Mouse (Mus musculus) telencephalon, adult 2 months (tissue): Measurements from ENCODE around the gene Cant1.

Experiments
- DNase-seq: peaks from one replicate; pipeline ENCODE4 v3.0.0-alpha.2; 2011; ENCODE audit warnings: low read depth, low spot score

Gene Cant1

DNA sequence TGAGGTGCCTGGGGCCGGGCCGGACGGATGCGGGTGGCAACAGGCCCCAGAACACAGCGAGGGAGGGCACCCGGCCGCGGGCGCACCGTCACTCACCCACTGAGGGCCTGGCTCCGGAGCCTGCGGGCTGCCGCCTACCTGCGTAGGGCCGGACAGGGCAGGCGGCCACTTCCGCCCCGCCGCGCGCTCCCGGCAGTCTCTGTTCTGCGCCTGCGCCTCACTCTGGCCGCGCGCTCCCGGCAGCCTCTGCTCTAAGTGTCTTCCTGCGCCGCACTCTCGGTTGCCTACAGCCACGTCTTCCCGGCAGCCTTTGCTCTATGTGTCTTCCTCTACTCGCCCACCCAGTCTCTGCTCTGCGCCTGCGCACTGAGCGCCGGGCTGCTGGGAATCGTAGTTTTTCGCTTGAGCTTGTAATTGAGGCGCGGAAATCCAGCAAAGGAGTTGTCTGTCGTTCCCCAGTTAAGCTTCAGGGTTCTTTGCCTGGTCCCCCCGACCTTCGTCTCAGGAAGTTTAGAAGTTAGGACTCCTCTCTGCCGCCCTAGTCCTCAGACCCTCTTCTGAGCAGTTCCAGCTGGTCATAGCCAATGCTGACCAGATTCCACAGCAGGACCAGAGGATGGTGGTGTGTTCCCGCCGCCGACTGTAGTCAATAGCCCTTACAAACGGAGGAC is at the start of gene Cant1:
Gene Cant1 (minus strand): TSS at position 253 of the 671 bp plus-strand sequence.
- DNase-seq: peak; percentile 98

DNA sequence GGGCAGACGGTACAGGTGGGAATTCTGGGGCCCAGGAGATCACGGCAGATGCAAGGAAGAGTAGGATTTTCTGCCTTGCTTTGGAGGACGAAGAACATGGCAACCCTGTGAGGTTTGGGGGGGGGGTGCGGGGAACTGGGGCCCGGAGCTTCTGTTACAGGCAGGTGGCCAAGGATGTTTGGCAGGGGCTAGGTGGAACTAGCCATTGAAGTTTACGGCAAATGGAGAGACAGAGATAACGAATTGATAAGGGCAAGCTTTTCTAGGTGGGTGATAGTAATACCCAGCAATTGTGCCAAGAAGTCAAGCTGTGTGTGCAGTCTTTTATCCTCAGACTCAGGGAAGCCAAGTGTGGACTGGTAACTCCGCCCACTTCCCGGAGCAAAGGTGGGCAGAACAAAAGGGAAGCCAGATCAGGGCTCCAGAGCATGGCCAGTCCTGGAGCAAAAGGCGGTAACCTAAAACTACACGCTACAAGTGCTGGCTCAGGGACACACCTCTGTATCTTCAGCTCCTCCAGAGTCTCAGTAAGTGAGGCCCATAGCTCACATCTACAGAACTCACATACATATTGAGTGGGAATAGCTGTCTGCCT is 48.7 kb upstream of the Cant1 start:
- no peak for DNase-seq

DNA sequence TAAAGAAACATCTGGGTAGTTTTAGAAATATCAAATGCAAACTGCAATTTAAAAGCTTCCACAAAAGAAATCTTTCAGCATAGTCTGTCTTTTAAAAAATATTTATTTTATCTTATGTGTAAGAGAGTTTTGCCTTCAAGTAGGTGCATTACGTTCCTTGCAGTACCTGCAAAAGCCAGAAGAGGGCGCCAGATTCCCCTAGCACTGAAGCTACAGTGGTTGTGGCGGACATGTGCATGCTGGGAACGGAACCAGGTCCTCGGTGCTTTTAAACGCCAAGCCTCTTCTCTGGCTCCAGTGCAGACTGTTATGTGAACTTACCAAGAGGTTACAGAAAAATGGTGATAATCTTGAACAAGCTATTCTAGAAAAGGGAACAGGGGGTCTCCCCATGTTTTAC is 41.4 kb upstream of the Cant1 start:
- DNase-seq: no peak

DNA sequence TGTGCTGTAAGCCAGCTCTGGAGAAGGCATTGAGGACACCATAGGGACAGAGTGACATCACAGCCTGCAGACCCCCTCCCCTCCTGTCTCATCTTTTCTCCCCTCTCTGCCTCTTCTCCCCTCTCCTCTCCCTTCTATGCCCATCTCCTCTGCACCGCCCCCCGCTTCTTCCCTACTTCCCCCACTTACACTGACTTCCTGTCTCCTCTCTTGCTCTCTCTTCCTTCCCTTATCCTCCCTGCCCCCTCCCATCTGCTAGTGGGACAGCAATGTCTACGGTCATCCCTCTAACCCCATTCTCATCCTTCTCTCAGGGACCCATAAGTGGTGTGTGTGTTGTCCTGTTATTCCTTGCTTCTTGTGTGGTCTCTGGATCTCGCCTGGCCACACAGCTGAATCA is 40.6 kb upstream of the Cant1 start:
- no peak for DNase-seq

DNA sequence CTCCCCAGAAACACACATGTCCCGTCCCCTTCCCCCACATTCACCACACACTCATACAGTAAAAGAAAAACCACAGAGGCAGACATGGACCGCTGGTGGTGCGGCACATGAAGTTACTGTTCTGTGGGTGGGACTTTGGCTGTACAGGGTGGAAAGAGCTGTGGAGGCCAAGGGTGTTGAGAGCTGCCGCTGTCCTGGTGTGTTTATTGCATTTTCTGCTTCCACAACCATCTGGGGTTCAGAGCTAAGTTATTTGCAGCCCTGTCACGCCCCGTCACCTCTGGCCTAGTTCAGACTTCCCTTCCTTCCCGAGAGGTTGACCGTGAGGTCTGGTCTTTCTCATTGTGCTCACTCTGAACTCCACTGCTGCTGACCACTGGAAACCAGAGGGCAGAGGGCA is 40.2 kb upstream of the Cant1 start:
- DNase-seq: no peak

DNA sequence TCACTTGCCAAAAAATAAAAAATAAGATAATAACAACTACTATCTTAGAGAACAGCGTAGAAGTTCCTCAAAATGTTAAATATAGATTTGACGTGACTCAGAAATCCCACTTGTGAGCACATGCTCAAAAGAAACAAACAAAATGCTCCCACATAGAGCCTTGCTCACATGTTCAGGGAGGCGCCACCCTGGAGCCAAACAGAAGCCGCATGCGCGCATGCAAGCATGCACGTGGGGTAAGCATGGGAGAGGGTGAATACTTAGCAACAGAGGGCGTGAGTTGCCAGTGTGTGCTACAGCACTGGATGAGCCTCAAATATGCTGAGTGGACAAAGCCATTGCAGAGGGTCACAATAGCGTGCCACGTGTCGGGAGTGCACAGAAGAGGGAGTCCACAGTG is 38.1 kb upstream of the Cant1 start:
- peak; percentile 75 for DNase-seq

DNA sequence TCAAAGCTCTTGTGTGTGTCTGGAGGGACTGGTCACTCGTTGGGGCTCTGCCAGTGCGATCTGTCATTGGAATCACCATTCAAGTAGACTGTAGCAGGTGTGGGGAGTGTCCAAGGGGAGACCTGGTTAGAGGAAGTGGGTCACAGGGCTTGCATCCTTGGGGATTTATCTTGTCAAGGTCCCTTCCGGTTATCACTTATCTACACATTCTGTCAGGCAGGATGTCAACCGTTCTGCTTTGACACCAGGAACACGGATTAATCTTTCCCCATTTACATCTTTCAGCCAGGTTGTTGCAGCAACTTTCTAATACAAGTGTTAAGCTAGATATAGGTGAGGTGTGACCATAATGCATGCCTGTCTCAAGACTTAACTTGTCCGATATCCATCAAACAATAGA is 36.9 kb upstream of the Cant1 start:
- no peak for DNase-seq

DNA sequence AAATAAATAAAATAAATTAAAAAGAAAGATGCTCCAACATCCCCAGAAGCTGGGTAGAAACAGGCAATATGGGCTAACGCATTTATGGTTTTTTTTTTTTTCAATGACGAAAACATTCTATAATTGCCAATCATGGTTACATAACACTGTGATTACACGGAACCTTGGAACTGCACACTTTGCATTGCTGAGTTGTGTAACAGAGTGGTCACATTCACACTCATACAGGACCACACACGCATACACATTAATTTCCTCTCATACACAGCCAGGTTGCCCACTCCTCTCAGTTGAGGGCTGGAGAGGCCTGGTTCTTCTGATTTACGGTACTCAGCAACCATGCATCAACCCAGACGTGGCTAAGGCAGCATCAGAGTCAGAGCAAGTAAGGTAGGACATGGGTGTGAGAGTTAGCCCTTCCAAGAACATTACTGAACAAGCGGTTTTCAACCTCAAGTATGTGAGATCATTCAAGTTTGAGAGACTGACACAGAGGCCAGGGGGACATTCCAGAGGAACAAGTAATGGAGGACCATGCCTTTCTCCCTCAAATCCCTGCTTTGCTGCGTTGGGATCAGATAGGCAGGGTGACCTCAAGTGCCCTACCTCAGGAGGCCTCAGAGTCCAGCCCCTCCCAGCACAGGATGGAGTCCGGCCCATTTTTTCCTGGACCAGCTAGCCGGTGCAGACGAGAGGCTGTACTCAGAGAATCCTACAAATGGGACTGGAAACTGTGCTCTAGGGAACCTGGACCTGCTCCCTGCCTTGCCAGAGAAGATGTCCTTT is 35.2 kb upstream of the Cant1 start:
- DNase-seq: no peak

DNA sequence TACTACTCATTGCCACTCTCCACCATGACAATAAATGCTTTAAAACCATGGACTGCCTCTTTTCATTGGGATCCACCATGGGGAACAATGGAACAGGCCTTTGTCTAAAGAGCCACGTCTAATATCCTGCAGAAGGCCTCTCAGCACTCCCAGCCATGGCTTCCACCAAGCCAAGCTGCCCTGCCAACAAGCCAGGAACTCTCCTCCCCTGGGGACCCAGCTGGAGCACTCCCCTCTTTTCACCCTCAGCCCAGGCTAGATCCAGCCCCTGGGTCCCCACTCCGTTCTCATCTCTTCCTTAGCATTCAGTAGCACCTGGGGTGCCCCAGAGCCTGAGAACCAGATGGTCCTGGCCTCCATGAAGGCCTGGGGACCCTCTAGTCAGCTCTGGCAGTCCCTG is 34.1 kb upstream of the Cant1 start:
- no peak for DNase-seq

DNA sequence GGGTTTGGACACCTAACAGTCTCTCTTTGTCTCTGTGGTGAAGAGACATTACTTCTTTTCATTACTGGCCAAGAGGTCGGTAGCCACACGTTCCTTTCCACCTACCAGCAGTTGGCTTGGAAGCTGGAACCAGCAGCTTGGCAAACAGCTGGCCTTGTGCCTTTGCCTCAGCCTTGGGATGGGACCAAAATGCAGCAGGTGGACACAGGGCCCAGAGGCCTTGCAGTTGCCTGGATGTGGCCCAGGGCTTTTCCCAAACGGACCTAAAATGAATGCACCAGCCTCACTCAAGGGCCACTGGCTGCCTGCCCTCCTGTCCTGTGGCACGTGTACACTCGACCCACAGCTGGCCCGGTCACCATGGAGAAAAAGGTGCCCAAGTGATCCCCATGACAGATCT is 32.3 kb upstream of the Cant1 start:
- no peak for DNase-seq

DNA sequence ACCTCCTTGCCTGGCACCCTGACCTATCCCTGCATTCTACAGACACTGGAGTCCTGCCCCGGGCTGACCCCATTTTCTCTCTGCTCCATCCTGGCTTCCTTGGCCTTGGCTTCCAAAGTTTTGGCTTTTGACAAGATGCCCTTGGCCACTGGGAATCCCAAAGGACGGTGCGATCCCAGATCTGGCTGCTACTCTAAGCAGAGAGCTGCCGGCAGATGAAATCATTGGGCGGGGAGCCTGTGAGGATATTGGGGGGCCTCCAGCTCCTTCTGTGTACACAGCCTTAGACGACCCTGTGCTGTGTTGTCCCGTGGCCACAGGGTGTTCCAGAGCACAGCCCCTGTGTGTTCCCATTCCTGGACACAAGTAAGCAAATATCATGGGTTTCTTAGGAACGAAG is 29.5 kb upstream of the Cant1 start:
- no peak for DNase-seq

DNA sequence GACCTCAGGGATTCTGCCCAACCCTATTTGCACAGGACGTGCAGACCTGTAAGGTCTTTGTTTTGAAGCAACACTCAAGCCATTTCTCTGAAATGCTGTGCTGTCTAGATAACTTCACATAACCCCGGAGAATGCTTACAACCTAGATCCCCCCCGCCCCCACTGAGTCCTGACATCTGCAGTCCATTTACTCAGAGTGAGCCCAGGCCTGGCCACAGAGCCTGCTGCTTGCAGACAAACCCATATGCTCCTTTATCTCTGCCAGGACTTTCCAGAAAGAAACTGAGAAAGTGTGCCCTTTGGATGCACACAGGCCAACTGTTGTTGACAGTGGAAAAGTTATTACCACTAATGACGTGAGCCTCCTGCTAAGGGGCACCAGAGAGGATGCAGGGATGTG is 28.5 kb upstream of the Cant1 start:
- DNase-seq: no peak

DNA sequence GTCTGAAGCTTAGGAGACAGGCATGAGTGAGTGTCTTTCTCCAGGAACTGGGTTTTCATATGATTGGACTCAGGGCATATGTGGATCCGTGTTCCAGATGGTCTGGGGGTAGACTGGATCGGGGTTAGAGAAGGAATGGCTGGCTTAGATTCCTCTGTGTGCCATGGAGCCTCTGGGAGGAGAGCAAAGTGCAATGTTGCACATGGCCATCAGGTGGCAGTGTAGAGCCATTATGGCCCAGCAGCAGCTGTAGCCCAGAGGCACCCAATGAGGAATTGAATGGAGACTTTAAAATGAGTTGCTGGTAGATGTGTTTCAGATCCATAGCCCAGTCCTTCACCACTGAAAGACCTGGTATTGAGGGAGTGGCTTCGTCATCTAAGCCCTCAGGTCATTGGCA is 27.0 kb upstream of the Cant1 start:
- DNase-seq: no peak

DNA sequence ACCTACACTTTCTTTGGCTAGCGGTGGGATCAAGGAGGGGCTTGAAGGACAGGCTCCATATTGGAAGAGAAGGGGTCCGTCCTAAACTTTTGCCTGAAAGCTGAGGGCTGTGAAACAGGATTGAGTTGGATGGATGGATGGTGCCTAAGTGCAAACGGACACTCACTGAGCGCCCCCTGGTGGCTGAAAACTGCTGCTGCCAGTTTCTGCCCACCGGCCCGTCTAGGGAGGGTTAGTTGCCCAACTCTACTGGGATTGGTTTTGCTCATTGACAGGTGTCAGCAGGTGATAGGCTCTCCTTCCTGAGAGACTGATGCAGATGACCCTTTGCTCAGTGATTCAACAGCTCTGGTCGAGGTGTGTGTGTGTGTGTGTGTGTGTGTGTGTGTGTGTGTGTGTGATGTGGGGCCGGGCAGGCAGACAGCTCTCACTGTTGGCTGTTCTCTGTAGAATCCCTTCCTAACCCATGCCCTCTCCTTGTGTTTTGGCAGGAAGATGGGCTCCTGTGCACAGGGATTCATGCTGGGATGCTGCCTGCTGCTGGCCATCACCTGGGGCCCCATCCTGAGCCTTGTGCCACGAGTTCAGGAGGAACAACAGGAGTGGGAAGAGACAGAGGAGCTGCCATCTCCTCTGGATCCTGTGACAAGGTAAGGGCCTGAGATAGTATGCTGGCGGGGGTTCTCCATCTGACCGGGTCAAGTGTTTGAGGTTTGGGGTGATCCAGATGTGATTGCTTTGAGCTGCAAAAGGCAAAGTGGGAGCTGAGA is 24.5 kb upstream of the Cant1 start:
- no peak for DNase-seq

DNA sequence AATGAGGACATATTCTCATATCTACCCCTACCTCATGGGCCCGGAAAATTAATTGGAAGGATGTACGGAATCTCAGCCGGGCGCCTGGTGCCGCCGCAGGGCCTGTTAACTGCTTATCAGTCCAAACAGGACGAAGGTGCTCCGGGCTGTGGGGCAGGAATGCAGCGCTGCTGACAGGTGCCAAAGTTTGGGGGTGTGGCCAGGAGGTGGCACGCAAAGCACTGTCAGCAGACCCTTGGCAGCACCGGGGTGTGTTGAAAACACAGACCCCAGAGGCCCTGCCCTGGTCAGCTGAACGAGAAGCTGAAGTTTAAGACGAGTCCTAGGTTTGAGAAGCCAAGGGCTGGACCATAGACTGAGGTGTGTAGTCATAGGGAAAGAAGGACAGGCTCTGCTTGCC is 23.8 kb upstream of the Cant1 start:
- DNase-seq: no peak

DNA sequence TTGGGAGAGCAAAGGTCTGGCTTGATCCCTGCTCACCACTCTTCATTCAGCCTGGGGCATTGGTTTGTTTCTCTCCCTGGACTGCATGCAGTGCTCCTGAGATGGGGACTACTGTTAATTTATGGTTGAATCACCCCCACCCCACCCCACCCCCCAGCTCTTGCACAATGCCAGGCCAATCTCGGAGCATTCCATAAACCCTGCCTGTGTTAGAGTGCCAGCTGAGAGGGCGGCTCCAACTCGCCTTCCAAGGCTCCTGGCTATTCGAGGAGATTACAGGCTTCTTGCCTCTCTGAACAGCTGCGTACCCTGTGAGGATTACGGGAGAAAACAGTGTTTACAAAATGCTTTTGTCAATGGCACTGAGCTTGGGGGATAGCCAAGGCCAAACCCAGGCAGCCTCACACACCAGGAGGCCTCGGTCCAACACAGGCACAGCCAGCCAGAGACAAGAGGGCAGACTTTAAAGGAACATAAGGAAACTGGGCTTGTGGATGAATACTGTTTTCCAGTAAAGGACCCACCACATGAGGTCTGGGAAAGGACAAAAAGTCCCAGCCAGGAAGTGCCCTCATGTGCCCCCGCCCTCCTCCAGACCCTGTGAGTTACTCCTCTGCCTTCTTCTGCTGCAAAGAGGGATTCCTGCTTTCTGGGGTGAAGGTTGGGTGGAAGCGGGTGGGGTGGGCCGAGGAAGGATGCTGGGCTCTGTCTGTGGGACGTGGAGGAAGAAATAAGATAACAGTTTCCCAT is 20.0 kb upstream of the Cant1 start:
- DNase-seq: no peak

DNA sequence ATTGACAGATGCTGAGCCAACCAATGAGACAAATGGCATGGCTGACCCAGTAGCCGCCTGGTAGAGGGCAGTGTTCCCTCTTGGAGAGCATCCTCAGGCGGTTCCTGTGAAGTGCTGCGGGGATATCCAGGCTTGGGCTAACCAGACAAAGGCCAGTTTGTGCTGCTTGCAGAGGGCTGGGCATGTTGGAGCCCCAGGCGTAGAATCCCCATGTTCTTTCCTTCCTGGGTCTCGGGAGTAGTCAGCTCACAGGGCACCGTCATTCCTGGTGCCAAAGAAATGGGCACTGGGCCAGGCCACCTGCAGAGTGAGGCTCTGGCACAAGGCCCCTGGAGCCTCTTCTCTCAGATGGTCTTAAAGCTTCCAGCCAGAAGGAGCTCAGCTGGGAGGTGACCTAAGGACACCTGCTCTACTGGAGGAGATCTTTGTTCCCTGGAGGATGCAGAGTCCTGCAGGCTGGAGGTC is 17.6 kb upstream of the Cant1 start:
- no peak for DNase-seq

DNA sequence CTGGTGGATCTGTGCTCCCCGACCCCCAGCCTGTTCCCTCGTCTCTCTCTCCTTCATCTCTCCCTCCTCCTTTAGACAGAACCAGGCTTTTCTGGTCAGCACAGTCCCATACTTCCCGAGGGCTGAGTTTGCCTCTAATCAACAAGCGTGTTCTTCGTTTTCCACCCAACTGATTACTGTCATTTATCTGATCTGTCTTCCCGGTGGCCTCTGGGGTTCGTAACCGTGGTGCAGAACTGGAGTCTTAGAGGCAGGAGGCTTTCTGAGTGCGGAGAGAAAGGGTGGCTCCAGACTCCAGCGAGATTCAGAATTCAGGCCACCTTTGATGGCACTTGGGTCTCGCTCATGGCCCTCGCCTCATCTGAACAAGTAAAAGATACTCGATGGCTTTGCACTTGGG is 15.2 kb upstream of the Cant1 start:
- DNase-seq: no peak

DNA sequence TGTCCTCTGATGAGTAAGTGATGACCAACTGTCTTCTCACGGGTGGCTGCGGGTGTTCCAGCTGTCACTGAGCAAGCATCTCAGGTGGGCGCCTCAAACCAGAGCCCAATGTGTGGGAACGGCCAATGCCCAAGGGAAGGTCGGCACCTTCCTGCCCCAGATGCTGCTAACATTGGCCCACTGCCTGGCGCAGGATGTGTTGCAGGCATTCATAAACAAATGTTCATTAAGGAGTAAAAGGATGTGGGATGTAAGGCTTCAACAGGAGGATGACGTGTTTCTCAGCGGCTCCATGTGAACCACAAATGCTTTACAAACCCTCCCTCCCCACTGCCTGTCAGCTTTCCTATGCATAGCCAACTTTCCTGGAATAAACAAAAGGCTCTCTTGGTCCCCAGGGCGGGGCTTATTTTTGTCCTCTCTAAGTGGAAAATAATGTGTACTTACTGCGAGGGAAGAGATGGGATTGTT is 14.5 kb upstream of the Cant1 start:
- DNase-seq: no peak

DNA sequence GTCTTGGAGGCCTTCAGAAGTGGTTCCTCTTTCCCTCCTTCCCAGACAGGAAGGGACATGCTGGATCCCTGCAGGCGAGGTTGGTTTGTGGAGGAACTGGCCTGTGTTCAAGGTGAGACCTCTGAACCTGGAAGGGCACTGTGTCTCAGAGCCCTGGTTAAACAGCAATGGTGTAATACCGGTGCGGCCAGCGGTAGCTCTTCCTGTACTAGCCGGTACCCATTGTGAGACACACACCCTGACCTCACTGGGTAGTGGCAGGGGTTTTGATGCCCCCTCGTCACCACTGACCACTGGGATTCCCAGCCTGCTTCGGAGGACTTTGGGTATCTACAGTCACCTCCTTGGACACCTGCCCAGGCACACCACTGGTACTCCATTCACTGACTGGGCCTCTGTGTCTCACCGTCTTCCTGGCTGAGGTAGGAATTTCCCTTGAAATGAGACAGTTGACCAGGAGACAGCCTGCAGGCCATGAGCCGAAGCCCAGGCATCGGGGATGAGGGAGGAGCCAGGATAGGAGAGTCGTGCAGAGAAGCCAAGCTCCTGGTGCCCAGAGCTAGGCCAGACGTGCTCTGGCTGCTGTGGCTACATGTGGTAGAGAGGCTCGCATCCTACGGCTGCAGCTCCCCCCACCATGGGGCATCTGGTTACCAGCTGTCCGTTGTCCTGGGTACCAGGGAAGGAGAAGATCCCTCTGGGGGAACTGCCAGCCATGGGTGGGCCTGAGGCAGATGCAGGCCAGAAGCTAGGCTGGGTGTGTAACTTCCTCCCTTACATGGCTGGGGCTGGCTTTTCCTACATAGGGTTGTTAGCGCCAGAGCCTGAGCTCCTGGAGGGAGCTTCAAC is 12.4 kb upstream of the Cant1 start:
- DNase-seq: no peak
